Mouse (Mus musculus) stomach, embryonic 14.5 days (tissue): Measurements from ENCODE around the gene Tet3. TPM values are rescaled to one million over a fixed set of nuclear protein-coding genes. Genes with fewer than 3 reads are reported as not detected.

Experiments used
- ATAC-seq: fragments of 200-750 bp; cut with Nextera tagmentation; 2 replicates; pipeline ENCODE4 v1.8.0; 2017; ENCODE audit warnings: low read depth, moderate TSS enrichment; ENCODE audit not compliant: insufficient number of reproducible peaks, insufficient read depth, low FRiP score
- H3K27ac ChIP-seq: fragments of 300-500 bp; sonication (generic); 2 replicates; pipeline ENCODE4 v1.5.1; 2014; ENCODE audit warnings: mild to moderate bottlenecking, low read length, moderate library complexity, mixed read lengths
- H3K27me3 ChIP-seq: fragments of 300-500 bp; sonication (generic); 2 replicates; pipeline ENCODE4 v1.6.1; 2014; ENCODE audit warnings: low read length, control low read depth, mixed read lengths; ENCODE audit not compliant: control insufficient read depth, insufficient read depth
- H3K36me3 ChIP-seq: fragments of 300-500 bp; sonication (generic); 2 replicates; pipeline ENCODE4 v1.6.1; 2014; ENCODE audit warnings: mild to moderate bottlenecking, control low read depth, low read length, moderate library complexity, mixed read lengths; ENCODE audit not compliant: control insufficient read depth, insufficient read depth
- H3K4me1 ChIP-seq: fragments of 300-500 bp; sonication (generic); 2 replicates; pipeline ENCODE4 v1.6.1; 2014; ENCODE audit warnings: low read length, control low read depth, mixed read lengths; ENCODE audit not compliant: control insufficient read depth, insufficient read depth
- H3K4me2 ChIP-seq: fragments of 300-500 bp; sonication (generic); replicated peaks from 2 replicates; pipeline ENCODE4 v1.6.1; 2014; ENCODE audit warnings: low read depth, low read length, control low read depth
- H3K4me3 ChIP-seq: fragments of 300-500 bp; sonication (generic); 2 replicates; pipeline ENCODE4 v1.5.1; 2014; ENCODE audit warnings: low read depth, low read length, control low read depth
- H3K9ac ChIP-seq: fragments of 300-500 bp; sonication (generic); replicated peaks from 2 replicates; pipeline ENCODE4 v1.6.1; 2014; ENCODE audit warnings: low read depth, mild to moderate bottlenecking, control low read depth, low read length, moderate library complexity, mixed read lengths
- H3K9me3 ChIP-seq: fragments of 300-500 bp; sonication (generic); 2 replicates; pipeline ENCODE4 v1.6.1; 2016; ENCODE audit warnings: low read depth, low read length, control low read depth; ENCODE audit not compliant: control insufficient read depth
- WGBS: fragments of 180-500 bp; shearing (Covaris S2); extraction: QIAGEN DNeasy Blood & Tissue Kit; methylation state at CpG from one replicate; pipeline ENCODE4 v1.1.7; 2014; 5-methylcytosine and 5-hydroxymethylcytosine counted together
- polyA plus RNA-seq: library from polyadenylated mRNA; unstranded; fragments of >200 nt; fragmentation: Nextera tagmentation; extraction: Ambion mirVana; gene quantifications from 2 replicates; pipeline ENCODE4 v1.2.1, GENCODE M21; 2014

The Tet3 gene
- polyA plus RNA-seq, 1 experiment from 2014 or later, result 49.2 TPM

DNA sequence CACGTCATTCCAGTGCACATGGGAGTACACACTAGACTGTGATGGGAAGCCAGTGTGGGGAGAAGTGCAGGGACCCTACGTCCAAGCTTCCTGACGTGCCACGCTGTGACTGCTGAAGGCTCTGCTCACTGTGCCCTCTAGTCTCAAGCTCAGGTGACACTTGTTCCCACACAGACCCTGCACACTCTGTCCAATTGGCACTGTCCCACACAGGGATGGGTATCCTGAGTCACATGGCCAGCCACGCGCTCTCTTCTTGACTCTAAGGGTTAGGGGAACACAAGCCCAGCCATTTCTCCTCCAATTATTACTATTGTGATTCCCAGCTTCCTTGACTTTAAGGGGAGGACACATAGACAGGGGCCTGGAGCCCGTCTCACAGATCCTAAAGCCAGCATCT lies 24.9 kb upstream of the Tet3 start:
- Histone ChIP-seq H3K4me2 (no peak overlapping the region), H3K9me3 (no peaks in the 10 kb centered on the region), H3K4me1 (no peaks in the 10 kb centered on the region), H3K27ac (no peak overlapping the region), H3K36me3 (peaks cover 32% of the 10 kb centered on the region), H3K27me3 (no peaks in the 10 kb centered on the region), H3K4me3 (no peak overlapping the region), H3K9ac (no peak overlapping the region)
- no peak for ATAC-seq
- 94% methylated on average over 7 of the region's 7 CpGs for WGBS

DNA sequence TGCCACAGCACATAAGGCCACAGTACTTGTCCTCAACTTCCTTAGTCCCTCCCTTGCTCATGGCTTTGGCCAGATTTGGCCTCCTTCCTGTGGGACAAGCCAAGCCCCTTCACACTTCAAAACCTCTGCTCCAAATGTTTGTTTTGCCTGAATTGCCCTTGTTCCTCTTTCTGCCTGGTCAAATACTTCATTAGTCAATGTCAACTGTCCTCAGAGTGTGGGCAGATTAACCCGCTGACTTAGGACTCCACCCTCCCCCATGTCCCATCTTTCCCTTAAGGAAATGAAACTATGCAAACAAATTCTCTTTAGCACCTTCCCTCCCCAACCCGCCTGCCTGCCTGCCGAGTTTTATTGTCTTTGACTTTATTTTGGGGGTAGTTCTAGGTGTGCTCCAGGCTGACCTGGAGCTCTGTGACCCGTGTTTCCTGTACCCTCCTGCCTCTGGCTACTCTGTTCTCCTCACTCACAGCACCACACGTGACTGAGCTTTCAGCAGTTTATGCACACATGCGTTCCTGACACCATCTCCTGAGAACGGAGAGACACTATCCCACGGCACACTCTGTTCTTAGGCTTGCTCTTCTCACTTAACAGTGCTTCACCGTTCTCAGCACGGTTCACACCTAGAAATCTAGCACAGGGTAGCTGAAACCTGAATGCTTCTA lies 23.7 kb upstream of the Tet3 start:
- Histone ChIP-seq H3K27ac (peak overlapping the region; percentile 39; the same call in 1 of the 2 replicates), H3K4me1 (no peaks in the 10 kb centered on the region), H3K36me3 (peaks cover 26% of the 10 kb centered on the region), H3K9ac (no peak overlapping the region), H3K27me3 (no peaks in the 10 kb centered on the region), H3K9me3 (no peaks in the 10 kb centered on the region), H3K4me2 (no peak overlapping the region), H3K4me3 (no peak overlapping the region)
- ATAC-seq, result peak; percentile 57; the same call in 1 of the 2 replicates
- 50% methylated on average over 10 of the region's 10 CpGs for WGBS

DNA sequence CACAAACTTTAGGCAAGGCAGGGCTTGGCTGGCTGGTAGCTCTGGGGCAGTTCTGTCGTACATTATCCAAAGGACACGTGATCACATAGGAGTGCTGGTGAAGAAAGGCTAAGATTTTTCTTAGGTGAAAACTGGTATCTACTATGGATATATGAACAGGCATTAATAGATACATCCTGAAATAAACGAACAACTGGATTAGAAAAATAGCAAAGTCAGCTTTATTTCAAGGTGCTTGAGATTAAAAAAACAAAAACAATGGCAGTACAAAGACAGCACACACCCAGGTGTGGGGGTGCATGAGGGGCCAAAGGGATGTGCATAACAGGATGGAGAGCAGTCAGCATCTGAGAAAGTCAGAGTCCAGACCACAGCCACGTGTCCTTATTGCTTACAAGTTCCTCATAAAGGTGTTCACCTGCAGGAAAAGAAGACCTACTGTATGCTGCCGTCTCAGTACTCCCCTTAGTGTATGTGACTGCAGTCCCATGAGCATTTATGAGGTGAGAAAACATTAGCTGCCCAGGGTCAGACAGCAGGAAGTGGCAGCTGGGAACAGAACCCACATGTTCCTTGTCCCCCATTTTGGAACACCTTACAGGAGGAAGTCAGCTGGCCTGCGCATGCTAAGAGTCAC lies 21.3 kb upstream of the Tet3 start:
- peaks cover 24% of the 10 kb centered on the region for H3K36me3 ChIP-seq
- no peaks in the 10 kb centered on the region for H3K27me3 ChIP-seq
- H3K4me2 ChIP-seq, result no peak overlapping the region
- no peaks in the 10 kb centered on the region for H3K9me3 ChIP-seq
- no peak overlapping the region for H3K27ac ChIP-seq
- no peak for ATAC-seq
- no peaks in the 10 kb centered on the region for H3K4me1 ChIP-seq
- WGBS, result 92% methylated on average over 6 of the region's 6 CpGs
- H3K9ac ChIP-seq, result no peak overlapping the region
- no peak overlapping the region for H3K4me3 ChIP-seq

DNA sequence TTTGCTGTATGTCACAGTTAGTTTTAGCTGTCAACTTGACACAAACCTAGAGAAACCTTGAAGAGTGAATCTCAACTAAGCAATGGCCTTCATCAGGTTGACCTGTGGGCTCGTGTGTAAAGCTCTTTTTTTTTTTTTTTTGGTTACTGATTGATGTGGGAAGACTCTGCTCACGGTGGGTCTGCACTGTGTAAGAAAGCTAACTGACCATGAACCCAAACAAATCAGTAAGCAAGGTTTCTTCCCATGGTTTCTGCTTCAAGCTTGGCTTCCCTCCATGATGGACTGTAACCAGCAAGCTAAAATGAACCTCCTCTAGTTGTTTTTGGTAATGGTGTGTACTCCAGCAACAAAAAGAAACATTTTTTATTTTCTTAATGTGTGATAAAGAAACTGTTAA lies 20.3 kb upstream of the Tet3 start:
- H3K36me3 ChIP-seq, result peaks cover 14% of the 10 kb centered on the region
- no peak overlapping the region for H3K27ac ChIP-seq
- H3K4me1 ChIP-seq, result no peaks in the 10 kb centered on the region
- H3K4me3 ChIP-seq, result no peak overlapping the region
- WGBS, result 41% methylated on average over 2 of the region's 2 CpGs
- no peaks in the 10 kb centered on the region for H3K9me3 ChIP-seq
- no peaks in the 10 kb centered on the region for H3K27me3 ChIP-seq
- no peak overlapping the region for H3K9ac ChIP-seq
- no peak overlapping the region for H3K4me2 ChIP-seq
- no peak for ATAC-seq

DNA sequence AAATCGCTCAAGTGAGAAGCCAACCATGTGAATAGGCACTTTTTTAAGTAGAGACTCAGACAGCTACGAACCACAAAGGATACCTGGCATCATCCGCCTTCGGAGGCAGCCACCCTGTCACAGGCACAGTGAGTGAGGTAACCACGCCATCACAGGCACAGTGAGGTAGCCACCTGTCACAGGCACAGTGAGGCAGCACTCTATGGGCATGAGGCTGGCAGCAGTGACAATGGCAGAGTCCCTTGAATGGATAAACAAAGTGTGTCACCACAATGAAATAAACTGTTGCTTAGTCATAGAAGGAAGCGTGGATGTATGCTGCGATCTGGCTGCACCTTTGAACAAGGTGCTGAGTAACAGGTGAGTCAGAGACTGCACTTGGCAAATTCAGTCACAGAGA lies 19.7 kb upstream of the Tet3 start:
- 95% methylated on average over 7 of the region's 7 CpGs for WGBS
- ATAC-seq, result no peak
- Histone ChIP-seq H3K9ac (no peak overlapping the region), H3K4me2 (no peak overlapping the region), H3K27ac (no peak overlapping the region), H3K27me3 (no peaks in the 10 kb centered on the region), H3K36me3 (peaks cover 10% of the 10 kb centered on the region), H3K4me3 (no peak overlapping the region), H3K4me1 (no peaks in the 10 kb centered on the region), H3K9me3 (no peaks in the 10 kb centered on the region)

DNA sequence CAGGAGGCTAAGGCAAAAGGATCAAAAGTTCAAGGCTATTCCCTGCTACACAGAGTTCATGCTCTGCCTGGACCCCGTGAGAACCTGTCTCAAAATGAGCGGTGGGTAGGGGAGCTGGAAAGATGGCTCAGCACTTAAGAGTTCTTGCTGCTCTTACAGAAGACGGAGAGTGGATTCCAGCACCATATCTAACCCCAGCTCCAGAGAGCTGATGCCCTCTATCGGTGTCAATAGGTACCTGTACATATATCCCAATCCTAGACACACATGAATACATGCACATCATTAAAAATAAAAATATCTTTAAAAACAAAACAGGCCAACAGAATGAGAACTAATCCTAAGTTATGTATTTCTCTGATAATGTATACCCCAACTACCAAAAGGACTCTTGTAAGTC lies 19.3 kb upstream of the Tet3 start:
- Histone ChIP-seq H3K27me3 (no peaks in the 10 kb centered on the region), H3K4me2 (no peak overlapping the region), H3K9ac (no peak overlapping the region), H3K9me3 (no peaks in the 10 kb centered on the region), H3K4me1 (no peaks in the 10 kb centered on the region), H3K4me3 (no peak overlapping the region), H3K27ac (no peak overlapping the region), H3K36me3 (peaks cover 10% of the 10 kb centered on the region)
- 70% methylated on average over 4 of the region's 4 CpGs for WGBS
- ATAC-seq, result no peak

DNA sequence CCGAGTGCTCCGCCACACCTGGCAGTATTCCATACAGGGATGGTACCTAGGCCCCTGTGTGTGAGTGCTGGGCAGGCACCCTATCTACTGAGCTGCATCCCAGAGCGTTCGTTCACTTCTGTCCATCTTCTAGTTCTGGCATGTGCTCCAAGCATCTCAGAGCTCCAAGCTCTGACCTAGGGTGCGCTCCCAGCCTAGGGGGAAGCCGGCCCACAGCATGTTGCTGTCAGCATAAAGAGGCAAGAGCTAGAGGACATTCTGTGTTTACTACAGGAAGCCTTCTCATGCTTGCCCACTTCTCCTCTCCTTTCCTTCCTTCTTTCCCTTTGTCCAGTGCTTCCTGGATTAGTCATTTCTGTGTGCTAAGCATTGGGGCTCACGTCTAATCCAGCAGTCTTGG lies 16.5 kb upstream of the Tet3 start:
- ATAC-seq, result no peak
- no peaks in the 10 kb centered on the region for H3K27me3 ChIP-seq
- no peaks in the 10 kb centered on the region for H3K9me3 ChIP-seq
- H3K4me3 ChIP-seq, result no peak overlapping the region
- H3K27ac ChIP-seq, result no peak overlapping the region
- 77% methylated on average over 7 of the region's 7 CpGs for WGBS
- H3K36me3 ChIP-seq, result no peaks in the 10 kb centered on the region; the same call in none of the 2 replicates
- no peak overlapping the region for H3K9ac ChIP-seq
- H3K4me1 ChIP-seq, result no peaks in the 10 kb centered on the region
- H3K4me2 ChIP-seq, result no peak overlapping the region

DNA sequence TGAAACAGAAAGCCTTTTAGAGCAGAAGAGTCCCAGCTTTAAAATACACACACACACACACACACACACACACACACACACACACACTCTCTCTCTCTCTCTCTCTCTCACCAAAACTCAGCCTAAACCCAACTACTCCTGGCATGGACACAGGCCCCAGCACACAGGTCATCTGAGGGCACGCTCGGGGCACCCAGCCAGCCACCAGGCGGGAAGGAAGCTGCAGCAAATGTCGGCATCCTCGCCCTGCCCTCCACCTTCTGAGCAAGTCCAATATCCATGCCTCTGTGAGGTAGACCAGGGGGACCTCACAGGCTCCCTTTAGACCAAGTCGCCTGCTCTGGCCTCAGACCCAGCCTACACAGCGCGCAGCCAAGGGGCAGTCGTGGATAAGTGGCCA lies 14.4 kb upstream of the Tet3 start:
- no peak overlapping the region for H3K9ac ChIP-seq
- no peaks in the 10 kb centered on the region for H3K4me1 ChIP-seq
- no peaks in the 10 kb centered on the region for H3K36me3 ChIP-seq
- no peak overlapping the region for H3K4me2 ChIP-seq
- 81% methylated on average over 9 of the region's 9 CpGs for WGBS
- no peak overlapping the region for H3K27ac ChIP-seq
- H3K27me3 ChIP-seq, result no peaks in the 10 kb centered on the region
- no peak for ATAC-seq
- H3K4me3 ChIP-seq, result no peak overlapping the region
- H3K9me3 ChIP-seq, result no peaks in the 10 kb centered on the region

DNA sequence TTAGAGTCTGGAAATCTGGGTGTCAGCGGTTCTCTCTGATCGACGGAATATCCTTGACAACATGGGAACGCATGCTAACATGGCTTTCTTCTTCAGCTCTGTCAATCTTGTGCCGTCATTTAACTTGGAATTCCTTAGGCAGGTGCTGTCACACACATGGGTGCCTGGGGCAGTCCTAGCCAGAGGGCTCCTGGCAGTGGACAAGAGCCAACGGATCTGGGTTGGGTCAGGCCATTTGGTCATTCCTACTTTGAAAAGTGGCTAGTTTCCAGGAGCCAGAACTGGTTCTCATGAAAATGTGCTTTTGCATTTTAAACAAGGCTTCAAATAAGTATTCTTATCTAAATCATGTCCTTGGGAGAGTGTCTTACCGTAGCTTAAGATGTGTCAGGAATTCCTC lies 12.9 kb upstream of the Tet3 start:
- H3K4me1 ChIP-seq, result no peaks in the 10 kb centered on the region
- H3K27ac ChIP-seq, result no peak overlapping the region
- H3K9ac ChIP-seq, result no peak overlapping the region
- H3K4me2 ChIP-seq, result no peak overlapping the region
- WGBS, result 87% methylated on average over 7 of the region's 7 CpGs
- no peak overlapping the region for H3K4me3 ChIP-seq
- no peaks in the 10 kb centered on the region for H3K27me3 ChIP-seq
- H3K36me3 ChIP-seq, result no peaks in the 10 kb centered on the region
- H3K9me3 ChIP-seq, result no peaks in the 10 kb centered on the region
- ATAC-seq, result no peak
